Mouse (Mus musculus) left cerebral cortex, adult 2 months (tissue): Measurements from ENCODE around the gene Klf2. TPM values are rescaled to one million over a fixed set of nuclear protein-coding genes. Genes with fewer than 3 reads are reported as not detected.
A peak's percentile ranks its signal among the peaks of the same experiment; 100 is the strongest.

ENCODE experiments used
- DNase-seq, 2 experiments: peaks; one replicate each; pipeline ENCODE4 v3.0.0; 2021 to 2022; ENCODE audit warnings: low spot score in 2 of 2, mixed read lengths in 1 of 2; ENCODE audit errors: extremely low spot score in 1 of 2
- H3K27ac ChIP-seq: fragments of 200-600 bp; 2 replicates; pipeline ENCODE4 v1.8.1; 2022
- H3K4me3 ChIP-seq: fragments of 200-600 bp; 2 replicates; pipeline ENCODE4 v1.8.1; 2022
- CTCF ChIP-seq: fragments of 200-600 bp; IDR thresholded peaks from 2 replicates; pipeline ENCODE4 v1.8.1; 2022; ENCODE audit warnings: antibody characterized with exemption, mild to moderate bottlenecking, moderate library complexity
- intact Hi-C: fragments of 180-260 bp; cut with DNase I; formaldehyde crosslinking; loops from one replicate; pipeline ENCODE4 v1.15.1; 2025
- total RNA-seq, 2 experiments: library from RNA; stranded (reverse); gene quantifications; 2 replicates each; pipeline ENCODE4 v1.2.3; 2021

Klf2 gene
- total RNA-seq, 2 experiments from 2014 or later: 17.1 to 32.3 TPM

DNA sequence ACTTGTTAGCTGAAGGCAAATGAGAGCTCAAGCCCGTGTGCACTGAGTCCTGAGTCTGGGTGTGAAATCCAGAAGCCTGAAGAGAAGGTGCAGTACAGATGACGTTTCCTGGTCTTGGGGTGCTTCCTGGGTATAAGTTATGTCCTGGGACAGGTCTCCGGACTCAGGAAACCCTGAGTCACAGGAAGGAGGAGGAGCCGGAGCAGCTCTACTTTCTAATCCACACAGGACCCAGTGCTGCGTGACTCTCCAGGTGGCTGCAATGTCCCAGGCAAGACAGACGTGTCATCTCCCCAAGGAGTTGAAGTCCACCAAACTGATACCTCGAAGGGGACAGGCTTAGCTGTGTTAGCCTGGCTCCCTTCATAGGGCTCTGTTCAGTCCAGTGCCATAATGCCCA lies 44.6 kb downstream of the Klf2 start:
- no peak for DNase-seq
- Histone ChIP-seq H3K27ac (no peak overlapping the region; the same call in 1 of the 2 replicates), H3K4me3 (no peak overlapping the region)
- TF ChIP-seq CTCF: no peak
- intact Hi-C loops: no loop called here

DNA sequence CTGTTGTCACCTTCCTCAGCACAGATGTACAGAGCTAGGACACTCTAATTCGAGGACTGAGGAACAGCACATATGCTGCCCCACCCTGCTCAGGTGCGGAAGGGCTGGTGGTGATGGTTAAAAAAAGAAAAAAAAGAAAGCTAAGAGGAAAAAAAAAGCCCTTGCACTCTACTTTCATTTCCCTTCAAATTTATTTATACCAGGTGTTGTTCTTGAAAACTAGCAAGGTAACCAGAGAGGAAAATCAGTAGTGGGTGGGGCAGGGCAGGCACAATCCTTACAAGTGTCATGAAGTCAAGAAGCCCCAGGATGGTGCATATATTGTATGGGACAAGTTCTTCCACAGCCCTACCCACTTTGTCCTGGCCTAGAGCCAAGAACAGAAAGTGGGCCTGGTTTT lies 46.2 kb downstream of the Klf2 start:
- no peak for DNase-seq
- Histone ChIP-seq H3K4me3 (no peak overlapping the region), H3K27ac (peak overlapping the region; percentile 30)
- TF ChIP-seq CTCF: no peak
- intact Hi-C loops: loop anchor here (5.0 kb wide), 1 partner anchor 188 kb away; no protein-coding TSS in a partner anchor

DNA sequence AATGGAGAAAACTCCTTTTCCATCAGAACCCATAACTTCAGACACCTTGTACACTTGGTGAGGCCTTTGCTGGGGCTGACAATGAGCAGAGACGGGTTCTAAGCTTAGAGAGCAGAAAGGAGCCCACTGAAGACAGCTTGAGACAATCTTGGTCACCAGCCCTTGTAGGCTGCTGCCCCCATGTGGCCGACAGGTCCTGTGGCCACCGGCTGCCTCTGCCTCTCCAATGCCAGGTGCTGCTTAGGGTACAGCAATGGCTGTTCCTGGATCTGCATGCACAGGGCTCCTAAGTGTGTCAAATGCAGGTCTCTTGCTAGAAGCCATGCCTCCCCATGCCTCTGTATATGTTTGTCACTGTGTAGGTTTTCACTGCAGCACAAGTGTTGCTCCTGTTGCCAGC lies 47.0 kb downstream of the Klf2 start:
- Histone ChIP-seq H3K27ac (peak overlapping the region; percentile 30; the same call in 1 of the 2 replicates), H3K4me3 (no peak overlapping the region)
- intact Hi-C loops: loop anchor here (1.0 to 5.0 kb wide), 2 partner anchors 105 to 189 kb away; no protein-coding TSS in a partner anchor
- TF ChIP-seq CTCF: peak; percentile 97
- peak; percentile 70 to 80 for DNase-seq

- TF ChIP-seq CTCF: no peak
- no peak for DNase-seq
- H3K27ac ChIP-seq: no peak overlapping the region
- intact Hi-C loops: loop anchor here (1.0 to 5.0 kb wide), 2 partner anchors 105 to 189 kb away; no protein-coding TSS in a partner anchor
- H3K4me3 ChIP-seq: no peak overlapping the region
Observed at GRCm38 (mm10) chr8:72366435-72366834, 47.6 kb downstream of the Klf2 start.

Other genes with a start within 250 kb of the Klf2 start
- gene Olfr373, start 235.9 kb upstream of the Klf2 start, total RNA-seq: not detected
- not detected for gene Olfr374, start 212.0 kb upstream of the Klf2 start, total RNA-seq
- gene Tpm4, start 184.1 kb upstream of the Klf2 start, total RNA-seq: 10 to 100 TPM; 24.9 to 29.7 TPM
- 10 to 100 TPM; 32.4 to 37.9 TPM for gene Rab8a, start 157.8 kb upstream of the Klf2 start, total RNA-seq
- gene Hsh2d, start 129.4 kb upstream of the Klf2 start, total RNA-seq: not detected
- under 1 TPM in 1 of 2 experiments, not detected in 1; 0.33 TPM for gene Cib3, start 106.2 kb upstream of the Klf2 start, total RNA-seq
- not detected for gene Gm11034, start 105.4 kb upstream of the Klf2 start, total RNA-seq
- gene Fam32a, start 99.3 kb upstream of the Klf2 start, total RNA-seq: 10 to 100 TPM; 59.0 to 60.9 TPM
- gene Ap1m1, start 79.0 kb upstream of the Klf2 start, total RNA-seq: 10 to 100 TPM; 83.1 to 84.7 TPM
- 1 to 10 TPM; 3.9 to 6.2 TPM for gene Gm10282, start 13.8 kb upstream of the Klf2 start, total RNA-seq
- 10 to 100 TPM; 66.4 to 73.0 TPM for gene Eps15l1, start 102.4 kb downstream of the Klf2 start, total RNA-seq
- 1 to 10 TPM in 1 of 2 experiments, under 1 TPM in 1; 0.97 to 1.5 TPM for gene Calr3, start 124.8 kb downstream of the Klf2 start, total RNA-seq
- gene 1700030K09Rik, start 124.8 kb downstream of the Klf2 start, total RNA-seq: 10 to 100 TPM; 14.8 to 15.6 TPM
- gene Cherp, start 156.2 kb downstream of the Klf2 start, total RNA-seq: 10 to 100 TPM; 72.7 to 74.0 TPM
- 10 to 100 TPM; 55.5 to 56.7 TPM for gene Slc35e1, start 173.6 kb downstream of the Klf2 start, total RNA-seq
- 10 to 100 TPM; 11.1 to 11.3 TPM for gene Med26, start 229.2 kb downstream of the Klf2 start, total RNA-seq